Mouse (Mus musculus) limb, embryonic 15.5 days (tissue): ENCODE results near the gene Gm17087. TPM values are rescaled to one million over a fixed set of nuclear protein-coding genes. Genes with fewer than 3 reads are reported as not detected.

Source experiments
- ATAC-seq: fragments of 200-750 bp; cut with Nextera tagmentation; 2 replicates; pipeline ENCODE4 v1.8.0; 2017; ENCODE audit warnings: low read depth, moderate TSS enrichment; ENCODE audit not compliant: insufficient number of reproducible peaks, low FRiP score, low TSS enrichment
- H3K27ac ChIP-seq: fragments of 300-500 bp; sonication (generic); 2 replicates; pipeline ENCODE4 v1.5.1; 2015; ENCODE audit warnings: moderate library complexity, mild to moderate bottlenecking, inconsistent platforms
- H3K27me3 ChIP-seq: fragments of 300-500 bp; sonication (generic); 2 replicates; pipeline ENCODE4 v1.6.1; 2015; ENCODE audit warnings: inconsistent platforms
- H3K36me3 ChIP-seq: fragments of 300-500 bp; sonication (generic); 2 replicates; pipeline ENCODE4 v1.6.1; 2015; ENCODE audit warnings: inconsistent platforms
- H3K4me1 ChIP-seq: fragments of 300-500 bp; sonication (generic); 2 replicates; pipeline ENCODE4 v1.6.1; 2015; ENCODE audit warnings: inconsistent platforms
- H3K4me2 ChIP-seq: fragments of 300-500 bp; sonication (generic); 2 replicates; pipeline ENCODE4 v1.6.1; 2015; ENCODE audit warnings: mild to moderate bottlenecking, inconsistent platforms
- H3K4me3 ChIP-seq: fragments of 300-500 bp; sonication (generic); 2 replicates; pipeline ENCODE4 v1.5.1; 2015; ENCODE audit warnings: mild to moderate bottlenecking, inconsistent platforms
- H3K9ac ChIP-seq: fragments of 300-500 bp; sonication (generic); 2 replicates; pipeline ENCODE4 v1.6.1; 2015; ENCODE audit warnings: inconsistent platforms
- H3K9me3 ChIP-seq: fragments of 300-500 bp; sonication (generic); 2 replicates; pipeline ENCODE4 v1.6.1; 2016; ENCODE audit warnings: inconsistent platforms
- WGBS: fragments of 180-500 bp; shearing (Covaris S2); methylation state at CpG from one replicate; pipeline ENCODE4 v1.1.7; 2015; 5-methylcytosine and 5-hydroxymethylcytosine counted together
- polyA plus RNA-seq: library from polyadenylated mRNA; unstranded; fragments of >200 nt; fragmentation: Nextera tagmentation; extraction: Ambion mirVana; gene quantifications from 2 replicates; pipeline ENCODE4 v1.2.1, GENCODE M21; 2015

The Gm17087 gene
- polyA plus RNA-seq = 0.16 TPM in 1 of 2 replicates, not detected in the other

DNA sequence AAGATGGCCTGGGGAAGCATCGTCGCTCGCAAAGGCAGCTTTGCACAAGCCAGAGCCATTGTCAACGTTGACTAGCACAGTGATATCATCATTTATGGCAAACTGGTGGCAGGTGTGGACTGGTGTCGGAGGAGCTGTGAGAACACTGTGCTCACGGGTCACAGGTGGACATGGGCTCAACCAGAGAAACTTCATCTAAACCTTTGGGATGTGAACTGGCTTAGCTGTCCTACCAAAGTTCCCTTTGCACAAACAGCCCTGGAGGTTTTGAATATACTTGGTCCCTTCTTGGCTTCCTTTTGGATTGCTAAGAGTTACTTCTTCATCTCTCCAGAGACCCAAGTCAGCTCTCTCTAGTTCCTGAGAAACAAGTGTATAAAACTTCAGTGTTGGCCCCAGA is at the start of gene Gm17087:
Gene Gm17087 (minus strand): TSS at position 101 of the 400 bp plus-strand sequence.
- Histone ChIP-seq H3K27me3 (no peaks in the 10 kb centered on the region), H3K4me1 (no peaks in the 10 kb centered on the region), H3K27ac (no peak within 1 kb of the TSS), H3K4me3 (no peak within 1 kb of the TSS), H3K9me3 (no peaks in the 10 kb centered on the region), H3K36me3 (no peaks in the 10 kb centered on the region), H3K4me2 (no peak within 1 kb of the TSS), H3K9ac (no peak within 1 kb of the TSS)
- 89% methylated on average over 6 of the region's 6 CpGs for WGBS
- ATAC-seq = no peak

DNA sequence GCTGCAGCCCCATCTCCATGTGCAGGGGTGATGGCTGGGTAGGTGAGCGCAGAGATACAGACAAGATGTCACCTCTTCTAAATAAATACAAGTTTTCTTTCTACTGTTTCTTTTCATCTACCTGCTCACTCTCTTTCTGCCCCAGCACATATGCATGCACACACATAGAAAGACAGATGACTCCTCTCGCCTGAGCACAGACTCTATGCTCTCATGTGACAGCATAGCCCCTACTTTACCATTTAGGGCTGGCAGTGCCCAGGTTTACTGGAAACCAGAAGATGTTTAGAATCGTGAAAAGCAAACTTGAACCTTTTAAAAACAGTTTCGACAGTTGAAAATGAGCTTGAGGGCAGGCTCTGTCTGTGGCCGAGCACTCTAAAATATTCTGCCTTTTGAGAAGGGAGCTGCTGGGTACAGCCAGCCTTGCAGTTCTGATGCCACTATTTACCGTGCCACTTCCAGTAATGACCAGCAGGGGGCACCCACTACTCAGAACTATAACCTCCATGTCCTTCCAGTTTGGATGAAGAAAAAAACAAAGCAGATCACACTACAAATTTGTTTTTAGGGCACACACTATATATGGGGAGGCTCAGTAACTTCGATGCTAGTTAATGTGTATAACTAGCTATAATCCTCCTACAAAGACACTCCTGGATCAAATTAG is 47.3 kb upstream of the Gm17087 start:
- H3K27me3 ChIP-seq = no peaks in the 10 kb centered on the region
- H3K9me3 ChIP-seq = no peaks in the 10 kb centered on the region
- no peak overlapping the region for H3K4me3 ChIP-seq
- no peak for ATAC-seq
- no peak overlapping the region for H3K4me2 ChIP-seq
- no peaks in the 10 kb centered on the region for H3K36me3 ChIP-seq
- WGBS = 35% methylated on average over 7 of the region's 7 CpGs
- H3K4me1 ChIP-seq = no peaks in the 10 kb centered on the region
- H3K27ac ChIP-seq = no peak overlapping the region
- H3K9ac ChIP-seq = no peak overlapping the region

- Histone ChIP-seq H3K4me1 (no peaks in the 10 kb centered on the region), H3K27me3 (no peaks in the 10 kb centered on the region), H3K36me3 (no peaks in the 10 kb centered on the region), H3K4me3 (no peak overlapping the region), H3K4me2 (no peak overlapping the region), H3K9ac (no peak overlapping the region), H3K27ac (no peak overlapping the region), H3K9me3 (no peaks in the 10 kb centered on the region)
- ATAC-seq = no peak
- WGBS = 85% methylated on average over 4 of the region's 4 CpGs
These were observed 45.2 kb upstream of the Gm17087 start for GRCm38 (mm10) chr17:8611916-8612315.

GRCm38 (mm10) chr17:8606695-8607094 is 39.9 kb upstream of the Gm17087 start:
- no peaks in the 10 kb centered on the region for H3K9me3 ChIP-seq
- H3K4me3 ChIP-seq = no peak overlapping the region
- H3K27ac ChIP-seq = no peak overlapping the region
- H3K36me3 ChIP-seq = no peaks in the 10 kb centered on the region
- no peak overlapping the region for H3K4me2 ChIP-seq
- WGBS = 63% methylated on average over 3 of the region's 3 CpGs
- no peak for ATAC-seq
- no peaks in the 10 kb centered on the region for H3K4me1 ChIP-seq
- H3K27me3 ChIP-seq = no peaks in the 10 kb centered on the region
- H3K9ac ChIP-seq = no peak overlapping the region

GRCm38 (mm10) chr17:8605921-8606320 is 39.2 kb upstream of the Gm17087 start:
- Histone ChIP-seq H3K4me3 (no peak overlapping the region), H3K27ac (no peak overlapping the region), H3K9me3 (no peaks in the 10 kb centered on the region), H3K36me3 (no peaks in the 10 kb centered on the region), H3K9ac (no peak overlapping the region), H3K4me1 (no peaks in the 10 kb centered on the region), H3K27me3 (no peaks in the 10 kb centered on the region), H3K4me2 (no peak overlapping the region)
- 81% methylated on average over 5 of the region's 5 CpGs for WGBS
- ATAC-seq = no peak

DNA sequence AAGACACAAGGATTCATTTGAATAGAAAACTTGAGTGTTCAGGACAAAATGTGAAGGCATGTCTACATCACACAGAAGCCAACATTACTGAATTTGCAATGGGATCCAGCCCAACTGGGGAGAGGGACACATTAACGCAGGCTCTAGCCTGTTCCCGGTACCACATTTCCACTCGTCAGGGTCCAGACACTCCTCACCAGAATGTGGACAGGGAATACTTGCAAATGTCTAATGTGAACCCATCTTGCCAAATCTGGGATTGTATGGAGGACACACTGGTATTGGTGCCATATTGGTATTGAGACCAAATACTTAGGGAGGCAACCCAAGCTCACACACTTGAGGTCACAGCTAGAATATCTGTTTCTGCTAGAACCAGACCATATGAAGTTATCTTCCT is 36.2 kb upstream of the Gm17087 start:
- Histone ChIP-seq H3K9me3 (no peaks in the 10 kb centered on the region), H3K9ac (no peak overlapping the region), H3K27me3 (no peaks in the 10 kb centered on the region; the same call in 1 of the 2 replicates), H3K4me1 (no peaks in the 10 kb centered on the region), H3K36me3 (no peaks in the 10 kb centered on the region), H3K4me3 (no peak overlapping the region), H3K4me2 (no peak overlapping the region), H3K27ac (no peak overlapping the region)
- ATAC-seq = no peak
- WGBS = 92% methylated on average over 3 of the region's 3 CpGs

- H3K27me3 ChIP-seq = peaks cover 3% of the 10 kb centered on the region; the same call in 1 of the 2 replicates
- H3K27ac ChIP-seq = no peak overlapping the region
- WGBS = 13% methylated on average over 7 of the region's 7 CpGs
- no peaks in the 10 kb centered on the region for H3K9me3 ChIP-seq
- no peak overlapping the region for H3K4me3 ChIP-seq
- peaks cover 2% of the 10 kb centered on the region; the same call in 1 of the 2 replicates for H3K4me1 ChIP-seq
- no peak for ATAC-seq
- H3K9ac ChIP-seq = no peak overlapping the region
- no peaks in the 10 kb centered on the region for H3K36me3 ChIP-seq
- no peak overlapping the region for H3K4me2 ChIP-seq
These were observed 31.0 kb upstream of the Gm17087 start for GRCm38 (mm10) chr17:8597790-8598189.

DNA sequence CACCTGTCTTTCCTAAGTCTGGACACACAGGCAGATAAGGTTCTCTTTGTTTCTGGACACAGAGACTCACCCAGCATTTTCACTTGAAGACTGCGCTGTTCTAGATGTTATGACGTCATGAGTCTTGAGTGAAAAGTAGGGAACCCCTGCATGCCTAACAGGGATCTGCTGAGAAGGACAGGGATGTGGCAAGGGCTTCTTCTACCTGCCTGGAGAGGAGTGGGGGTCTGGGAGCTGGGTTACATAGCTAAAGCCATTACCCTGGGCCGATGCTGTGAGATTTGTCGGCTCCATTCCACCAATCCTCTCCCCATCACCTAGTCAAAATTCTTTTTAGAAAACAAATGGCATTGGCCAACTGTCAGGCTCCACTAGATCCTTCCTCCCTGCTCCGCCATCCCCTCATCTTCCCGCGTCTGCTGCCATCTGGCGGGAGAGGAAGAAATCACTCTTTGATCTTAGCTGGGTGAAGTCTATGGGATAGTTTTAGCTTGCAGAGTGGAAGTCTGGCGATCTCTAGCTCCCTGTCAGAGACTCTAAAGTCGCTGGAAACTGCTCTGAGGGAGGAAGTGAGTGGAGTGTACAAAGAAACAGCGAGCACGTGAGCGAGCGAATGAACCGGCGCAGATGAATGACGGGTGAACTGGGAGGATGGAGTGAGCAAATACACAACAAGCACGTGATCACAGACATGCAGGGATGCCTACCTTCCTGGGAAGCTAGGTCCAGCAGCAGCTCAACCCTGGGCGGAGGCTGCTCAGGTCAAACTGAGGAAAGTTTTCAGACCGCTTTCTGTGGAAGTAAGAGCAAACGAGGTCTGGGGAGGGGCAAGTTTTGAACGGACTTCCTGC is 25.9 kb upstream of the Gm17087 start:
- Histone ChIP-seq H3K4me3 (no peak overlapping the region), H3K27me3 (peaks cover 10% of the 10 kb centered on the region; the same call in 1 of the 2 replicates), H3K9me3 (no peaks in the 10 kb centered on the region), H3K4me2 (peak overlapping the region; percentile 28; the same call in 1 of the 2 replicates), H3K4me1 (peaks cover 3% of the 10 kb centered on the region; the same call in 1 of the 2 replicates), H3K36me3 (no peaks in the 10 kb centered on the region), H3K27ac (no peak overlapping the region), H3K9ac (no peak overlapping the region)
- ATAC-seq = peak; percentile 35; the same call in 1 of the 2 replicates
- 13% methylated on average over 22 of the region's 22 CpGs for WGBS

- 83% methylated on average over 8 of the region's 8 CpGs for whole genome bisulfite sequencing
- Histone ChIP-seq H3K4me3 (no peak overlapping the region), H3K36me3 (no peaks in the 10 kb centered on the region), H3K27me3 (no peaks in the 10 kb centered on the region), H3K4me2 (no peak overlapping the region), H3K9me3 (no peaks in the 10 kb centered on the region), H3K27ac (no peak overlapping the region), H3K4me1 (no peaks in the 10 kb centered on the region), H3K9ac (no peak overlapping the region)
- ATAC-seq = no peak
These were observed 14.8 kb upstream of the Gm17087 start for GRCm38 (mm10) chr17:8581579-8581978.

- no peaks in the 10 kb centered on the region for H3K27me3 ChIP-seq
- H3K4me1 ChIP-seq = no peaks in the 10 kb centered on the region
- 66% methylated on average over 3 of the region's 3 CpGs for WGBS
- no peak for ATAC-seq
- H3K4me3 ChIP-seq = no peak overlapping the region
- H3K36me3 ChIP-seq = no peaks in the 10 kb centered on the region
- H3K9ac ChIP-seq = no peak overlapping the region
- H3K9me3 ChIP-seq = no peaks in the 10 kb centered on the region
- no peak overlapping the region for H3K4me2 ChIP-seq
- no peak overlapping the region for H3K27ac ChIP-seq
These were observed 13.6 kb upstream of the Gm17087 start for GRCm38 (mm10) chr17:8580360-8580759.

- H3K4me1 ChIP-seq = no peaks in the 10 kb centered on the region
- H3K27me3 ChIP-seq = no peaks in the 10 kb centered on the region
- no peak overlapping the region for H3K9ac ChIP-seq
- H3K27ac ChIP-seq = no peak overlapping the region
- ATAC-seq = no peak
- no peaks in the 10 kb centered on the region for H3K9me3 ChIP-seq
- H3K36me3 ChIP-seq = no peaks in the 10 kb centered on the region
- no peak overlapping the region for H3K4me2 ChIP-seq
- H3K4me3 ChIP-seq = no peak overlapping the region
- WGBS = 76% methylated on average over 8 of the region's 8 CpGs
These were observed 7.0 kb upstream of the Gm17087 start for GRCm38 (mm10) chr17:8573542-8574260.

GRCm38 (mm10) chr17:8562886-8563280 is 3.9 kb downstream of the Gm17087 start:
- H3K27ac ChIP-seq = no peak overlapping the region
- H3K36me3 ChIP-seq = no peaks in the 10 kb centered on the region
- no peaks in the 10 kb centered on the region for H3K4me1 ChIP-seq
- no peak for ATAC-seq
- H3K4me2 ChIP-seq = no peak overlapping the region
- no peak overlapping the region for H3K4me3 ChIP-seq
- H3K9me3 ChIP-seq = no peaks in the 10 kb centered on the region
- no peaks in the 10 kb centered on the region for H3K27me3 ChIP-seq
- 53% methylated on average over 1 of the region's 1 CpGs for WGBS
- H3K9ac ChIP-seq = no peak overlapping the region
